Mouse (Mus musculus) lung, adult 18-20 months (tissue): ENCODE measurements at regions not wholly inside any gene's neighbourhood (a gene's known extent, or its start where the extent isn't known, plus 50 kb on each side); places are given as distances from the start of the nearest gene placed in this dataset.
A peak's percentile ranks its signal among the peaks of the same experiment; 100 is the strongest.

Source experiments
- DNase-seq, 2 experiments: peaks; one replicate each; pipeline ENCODE4 v3.0.0; 2022; ENCODE audit warnings: mixed read lengths in 2 of 2

DNA sequence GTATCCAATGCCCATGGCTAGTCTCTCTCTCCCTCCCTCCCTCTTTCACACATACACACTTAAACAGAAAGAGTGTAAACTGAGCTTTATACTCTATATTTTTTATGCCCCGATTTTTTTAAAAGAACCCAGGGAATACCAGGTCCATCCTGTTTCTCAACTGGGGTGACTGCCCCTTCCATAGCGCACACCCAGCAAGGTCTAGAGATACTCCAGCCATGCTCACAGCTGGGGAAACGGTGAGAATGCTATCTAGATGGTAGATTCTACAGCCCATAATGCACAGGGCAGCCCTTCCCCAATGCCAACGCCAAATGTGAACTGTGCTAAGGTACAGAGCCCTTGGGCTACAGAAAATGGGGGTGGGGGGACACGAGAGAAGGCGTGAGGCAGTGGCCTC, 51.2 kb upstream of the Tln2 start:
- no peak for DNase-seq

- DNase-seq, result no peak
These were observed 52.2 kb upstream of the Tln2 start for GRCm38 (mm10) chr9:67611676-67612075.

DNA sequence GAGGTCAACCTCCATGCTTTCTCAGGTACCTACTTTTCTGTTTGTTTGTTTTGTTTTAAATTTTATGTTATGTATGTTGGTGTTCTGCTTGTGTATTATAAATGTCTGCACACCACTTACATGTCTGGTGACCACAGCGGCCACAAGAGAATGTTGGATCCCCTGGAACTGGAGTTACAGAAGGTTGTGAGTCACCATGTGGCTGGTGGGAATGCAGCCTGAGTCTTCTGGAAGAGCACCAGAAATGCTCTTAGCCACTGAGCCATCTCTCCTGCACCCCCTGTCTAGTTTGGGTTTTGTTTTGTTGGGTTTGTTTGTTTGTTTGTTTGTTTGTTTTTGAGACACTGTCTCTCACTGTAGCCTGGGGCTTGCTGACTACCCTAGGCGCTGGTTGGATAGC, 52.6 kb upstream of the Tln2 start:
- DNase-seq, result no peak

GRCm38 (mm10) chr9:67614068-67614727, 54.7 kb upstream of the Tln2 start:
- DNase-seq, result no peak

DNA sequence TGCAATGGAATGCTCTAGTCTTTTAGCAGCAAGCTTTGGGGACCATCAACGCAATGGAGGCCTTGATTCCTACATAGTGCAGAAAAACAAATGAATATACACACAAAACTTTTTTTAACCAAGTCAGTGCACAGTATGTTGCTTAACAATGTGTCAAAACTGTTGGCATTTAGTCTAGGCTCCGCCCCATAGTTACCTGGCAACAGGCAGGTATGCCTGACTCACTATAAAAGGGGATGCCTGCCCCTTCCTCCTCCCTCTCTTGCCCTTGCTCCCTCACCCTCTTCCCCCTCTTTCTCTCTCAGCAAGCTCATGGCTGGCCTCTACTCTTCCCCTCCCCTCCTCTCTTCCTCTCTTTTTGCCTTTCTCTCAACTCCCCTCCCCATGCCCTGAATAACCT, 56.7 kb upstream of the Tln2 start:
- no peak for DNase-seq

DNA sequence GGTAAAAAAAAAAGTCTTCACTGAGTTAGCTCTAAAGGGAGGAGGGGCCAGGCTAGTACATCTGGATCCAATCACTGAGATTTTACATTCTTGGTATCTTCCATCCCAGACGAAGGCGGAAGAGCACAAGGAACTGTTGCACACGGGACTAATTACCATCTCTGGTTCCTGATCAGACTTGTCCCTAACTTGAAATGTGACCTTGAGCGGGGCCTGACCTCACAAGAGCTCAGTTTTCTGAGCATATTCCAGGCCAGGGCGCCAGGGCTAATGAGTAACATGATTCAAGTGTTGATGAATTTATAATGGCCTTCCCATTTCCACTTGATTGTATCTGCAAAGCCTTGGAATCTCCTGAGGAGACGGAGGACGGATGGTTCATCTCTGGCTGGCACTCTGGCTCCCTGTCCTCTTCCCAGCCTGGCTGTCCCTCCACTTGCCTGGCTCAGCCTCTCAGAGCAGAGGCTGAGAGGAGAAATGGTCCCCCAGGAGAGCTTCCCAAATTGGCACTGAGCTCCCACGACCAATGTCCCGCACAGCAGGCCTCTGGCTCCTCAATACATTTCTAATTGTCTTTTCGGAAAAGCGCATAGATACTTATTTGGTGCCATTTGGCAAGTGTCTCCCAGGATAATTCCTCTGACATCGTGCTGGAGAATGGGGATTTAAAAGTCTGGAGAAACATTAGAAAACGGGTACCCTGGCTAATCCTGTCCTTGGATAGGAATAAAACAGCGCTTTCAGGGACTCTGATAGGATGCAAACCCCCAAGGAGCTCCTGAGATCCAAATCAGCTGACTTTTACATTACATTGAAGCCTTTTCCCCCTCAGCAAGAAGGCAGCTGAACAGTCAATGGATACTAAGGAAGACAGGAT, 58.1 kb upstream of the Tln2 start:
- no peak for DNase-seq

DNA sequence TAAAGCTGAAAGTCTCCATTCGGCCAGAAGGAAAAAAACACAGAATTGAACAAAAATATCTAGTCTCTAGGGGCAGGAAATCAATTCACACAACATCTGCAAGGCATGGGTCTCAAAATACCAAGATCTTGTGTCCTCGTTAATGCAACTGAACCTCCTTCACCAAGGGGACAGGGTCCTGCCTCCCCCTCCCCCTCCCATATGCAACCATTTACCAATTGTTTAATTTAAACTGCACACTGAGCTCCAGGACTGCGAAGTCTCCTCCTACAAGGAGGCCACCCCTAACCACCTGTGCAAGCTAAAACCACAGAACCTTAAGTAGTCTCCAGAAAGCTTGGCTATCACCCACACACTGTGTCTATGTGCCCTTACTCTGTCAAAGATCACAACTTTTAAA, 61.4 kb upstream of the Tln2 start:
- DNase-seq, result no peak

- no peak for DNase-seq
These were observed 67.7 kb upstream of the Tln2 start for GRCm38 (mm10) chr9:67627196-67627595.

DNA sequence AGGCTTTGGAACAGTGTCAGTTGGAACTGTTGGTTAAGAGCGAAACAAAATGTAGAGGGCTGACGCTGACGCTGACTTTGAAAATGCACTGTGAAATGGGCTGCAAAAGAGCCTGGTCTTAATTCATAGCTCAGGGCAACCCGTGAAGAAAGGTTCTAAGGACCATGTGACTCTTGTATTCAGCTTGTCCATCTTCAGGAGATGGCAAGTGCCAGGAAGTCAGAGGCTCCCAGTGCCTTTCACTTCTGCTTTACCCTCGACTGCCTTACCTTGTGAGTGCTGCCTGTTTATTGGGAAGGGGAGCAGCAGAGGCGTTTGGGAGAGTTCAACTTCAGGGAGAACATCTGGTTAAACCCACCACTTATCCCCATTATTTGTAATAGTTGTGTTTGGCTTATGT, 70.1 kb upstream of the Tln2 start:
- DNase-seq, result no peak

- no peak for DNase-seq
These were observed 70.7 kb upstream of the Tln2 start for GRCm38 (mm10) chr9:67630173-67630572.

- DNase-seq, result no peak
These were observed 72.3 kb upstream of the Tln2 start for GRCm38 (mm10) chr9:67631741-67632243.

- DNase-seq, result no peak
These were observed 73.1 kb upstream of the Tln2 start for GRCm38 (mm10) chr9:67632521-67633025.

DNA sequence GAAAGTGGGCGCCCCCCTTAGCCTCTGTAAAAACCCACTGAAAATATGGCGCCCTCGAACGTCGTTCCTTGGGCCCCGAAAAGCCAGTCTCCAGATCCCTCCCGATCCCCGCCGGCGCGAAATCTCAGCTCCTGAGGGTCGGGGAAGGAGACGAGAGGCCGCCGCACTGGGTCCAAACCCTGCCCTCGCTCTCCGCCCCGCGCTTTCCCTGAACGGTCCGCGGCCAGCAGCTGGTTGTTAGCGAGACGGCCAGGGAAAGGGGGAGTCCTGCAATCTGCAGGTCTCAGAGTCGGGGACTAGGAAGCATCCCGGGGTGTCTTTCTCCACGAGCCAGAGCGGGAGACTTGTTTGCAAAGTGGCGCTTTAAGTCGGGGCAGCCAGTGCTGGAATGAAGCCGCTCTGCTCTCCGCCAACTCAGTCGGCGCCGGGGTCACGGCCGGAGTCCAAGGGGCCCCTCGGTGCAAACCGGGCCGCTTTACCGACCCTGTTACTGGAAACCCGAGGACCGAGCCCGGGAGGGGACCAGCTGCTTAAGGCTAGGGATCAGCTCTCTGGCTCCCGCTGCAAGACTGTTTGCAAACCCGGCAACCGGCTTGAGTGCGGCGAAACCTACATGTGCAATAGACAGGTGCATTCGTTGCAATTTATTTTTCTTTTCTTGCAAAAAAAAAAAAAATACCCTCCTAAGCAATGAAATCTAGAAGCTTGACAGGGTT, 73.7 kb upstream of the Tln2 start:
- DNase-seq, result peak; percentile 3 to 8

DNA sequence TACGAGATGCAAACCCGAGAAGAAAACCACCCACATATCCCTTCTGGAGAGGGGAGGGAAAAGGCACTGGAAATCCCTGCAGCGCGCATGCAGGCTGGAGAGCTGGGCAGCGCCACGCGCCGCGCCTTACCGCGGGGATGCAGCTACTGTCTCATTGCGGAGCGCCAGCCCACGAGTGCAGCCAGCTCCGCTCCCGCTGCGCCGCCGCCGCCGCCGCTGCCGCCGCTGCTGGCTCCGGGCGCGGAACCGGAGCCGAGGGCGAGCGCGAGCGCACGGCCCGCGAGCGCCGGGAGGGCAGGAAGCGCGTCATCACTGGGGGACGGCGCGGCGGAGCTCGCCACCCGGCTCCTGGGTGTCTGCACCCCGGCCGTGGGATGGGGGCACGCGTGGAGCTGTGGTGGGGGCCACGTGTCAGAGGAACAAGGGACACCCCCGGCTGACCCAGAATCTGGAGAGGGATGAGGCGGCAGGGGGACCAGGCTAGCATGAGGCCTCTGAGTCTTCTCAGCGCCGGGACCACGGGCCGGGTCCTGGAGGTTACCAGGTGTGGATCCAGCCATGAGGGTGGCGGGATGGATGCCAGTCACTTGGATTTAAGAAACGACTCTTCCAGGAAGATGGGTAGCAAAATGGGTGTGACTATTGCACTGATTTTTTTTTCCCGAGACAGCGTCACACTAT, 74.4 kb upstream of the Tln2 start:
- peak; percentile 32 to 38 for DNase-seq

- no peak for DNase-seq
These were observed 87.3 kb upstream of the Tln2 start for GRCm38 (mm10) chr9:67646820-67647219.

- no peak for DNase-seq
These were observed 94.5 kb upstream of the C2cd4b start for GRCm38 (mm10) chr9:67664773-67665172.

- DNase-seq, result no peak
These were observed 88.8 kb upstream of the C2cd4b start for GRCm38 (mm10) chr9:67670261-67671020.

DNA sequence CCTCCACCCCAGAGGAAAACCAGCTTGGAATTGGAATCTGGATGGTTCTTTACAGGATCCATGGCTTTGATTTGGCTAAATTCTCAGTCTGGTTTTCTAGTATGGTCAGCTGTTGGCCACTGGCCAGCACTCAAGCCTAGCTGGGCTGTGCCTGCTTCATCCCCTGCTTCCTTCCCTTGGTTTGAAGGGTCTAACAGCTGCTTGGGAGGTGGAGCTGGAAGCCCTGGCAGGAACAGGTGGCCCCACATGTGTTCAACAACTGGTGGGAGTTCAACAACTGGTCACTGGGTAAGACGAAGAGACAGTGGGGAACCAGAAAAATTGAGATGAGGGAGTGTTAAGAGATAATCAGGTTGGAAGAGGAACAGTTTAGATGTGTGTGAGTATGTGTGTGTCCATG, 82.3 kb upstream of the C2cd4b start:
- DNase-seq, result no peak

DNA sequence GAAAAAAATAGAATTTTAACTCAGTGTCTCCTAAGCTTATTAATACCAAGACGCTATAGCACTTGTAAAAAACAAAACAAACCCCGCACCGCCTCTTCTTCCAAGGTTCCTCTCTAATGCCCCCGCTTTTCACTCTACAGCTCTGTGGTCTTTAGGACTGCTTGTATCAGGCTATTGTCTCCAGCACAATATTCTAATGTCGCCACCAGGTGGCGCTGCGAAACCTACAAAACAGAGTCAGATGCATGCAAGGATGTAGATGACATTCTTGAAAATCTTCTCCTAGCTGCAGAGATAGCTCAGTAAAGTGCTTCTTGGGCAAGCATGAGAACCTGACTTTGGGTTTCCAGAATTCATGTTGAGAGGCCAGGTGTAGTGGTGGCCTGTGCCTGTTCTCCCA, 75.9 kb upstream of the C2cd4b start:
- DNase-seq, result peak; percentile 19 to 37

DNA sequence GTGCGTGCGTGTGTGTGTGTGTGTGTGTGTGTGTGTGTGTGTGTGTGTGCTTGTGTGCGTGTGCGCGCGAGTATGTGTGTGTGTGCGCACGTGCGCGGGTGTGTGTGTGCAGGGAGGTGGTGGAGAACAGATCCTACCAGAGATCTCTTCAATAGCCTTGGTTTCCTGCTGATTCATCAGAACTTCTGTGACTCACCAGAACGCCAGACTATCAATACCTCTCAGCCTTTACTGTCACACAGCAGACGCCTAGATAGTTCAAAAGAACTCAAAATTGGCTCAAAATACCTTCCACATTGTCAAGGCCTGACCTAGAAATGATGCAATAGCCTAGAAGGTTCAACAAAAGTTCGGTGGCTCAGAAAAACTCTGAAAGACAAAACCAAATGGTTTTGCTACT, 66.8 kb upstream of the C2cd4b start:
- DNase-seq, result no peak

DNA sequence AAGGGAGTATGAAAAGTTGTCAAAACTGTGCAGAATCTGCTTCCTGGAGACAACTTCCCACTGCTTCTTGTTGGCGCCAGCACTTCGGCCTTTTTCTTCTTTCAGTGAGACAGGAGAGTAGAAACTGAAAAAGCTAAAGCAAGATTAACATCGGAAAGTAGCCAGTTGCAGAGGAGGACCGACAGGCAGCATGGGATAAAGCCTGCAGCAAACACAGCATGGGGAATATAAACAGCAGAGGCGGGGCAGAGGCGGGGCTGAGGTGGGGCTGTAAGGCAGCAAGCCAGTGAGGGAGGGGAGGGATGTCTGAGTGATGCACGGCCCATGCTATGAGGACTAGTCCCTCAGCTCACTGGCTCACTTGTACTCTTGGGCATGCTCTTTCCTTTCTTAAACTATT, 65.5 kb upstream of the C2cd4b start:
- peak in 1 of 2 experiments; percentile 18 for DNase-seq

DNA sequence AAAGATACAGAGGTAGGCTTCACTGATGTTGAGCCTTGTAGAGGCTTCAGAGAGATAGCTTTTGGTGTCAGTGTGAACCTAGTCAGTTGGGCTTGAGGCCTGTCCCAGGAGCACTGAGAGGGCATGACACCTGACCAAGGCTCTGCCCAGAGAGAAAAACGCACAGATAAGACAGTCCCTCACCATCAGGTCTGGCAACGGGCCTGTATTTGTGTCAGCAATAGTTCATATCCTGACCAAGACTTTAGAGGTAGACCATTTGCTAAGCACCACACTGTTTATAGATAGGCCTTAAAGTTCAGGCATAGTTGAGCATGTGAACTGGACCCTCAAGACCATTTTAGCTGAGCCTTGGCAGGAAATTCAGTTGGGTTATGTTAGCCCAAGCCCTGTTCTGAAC, 60.4 kb upstream of the C2cd4b start:
- no peak for DNase-seq
